Mouse (Mus musculus) embryonic facial prominence, embryonic 15.5 days (tissue): ENCODE data around the gene Fxyd2. TPM values are rescaled to one million over a fixed set of nuclear protein-coding genes. Genes with fewer than 3 reads are reported as not detected.

ENCODE experiments used
- ATAC-seq: fragments of 200-750 bp; cut with Nextera tagmentation; 2 replicates; pipeline ENCODE4 v1.8.0; 2017; ENCODE audit warnings: low read depth, moderate TSS enrichment; ENCODE audit not compliant: insufficient number of reproducible peaks, low FRiP score, low TSS enrichment
- H3K27ac ChIP-seq: fragments of 300-500 bp; sonication (generic); replicated peaks from 2 replicates; pipeline ENCODE4 v1.5.1; 2015; ENCODE audit warnings: mild to moderate bottlenecking, inconsistent platforms
- H3K27me3 ChIP-seq: fragments of 300-500 bp; sonication (generic); 2 replicates; pipeline ENCODE4 v1.6.1; 2015; ENCODE audit warnings: inconsistent platforms
- H3K36me3 ChIP-seq: fragments of 300-500 bp; sonication (generic); 2 replicates; pipeline ENCODE4 v1.6.1; 2015; ENCODE audit warnings: mild to moderate bottlenecking, inconsistent platforms
- H3K4me1 ChIP-seq: fragments of 300-500 bp; sonication (generic); 2 replicates; pipeline ENCODE4 v1.6.1; 2015; ENCODE audit warnings: inconsistent platforms
- H3K4me2 ChIP-seq: fragments of 300-500 bp; sonication (generic); replicated peaks from 2 replicates; pipeline ENCODE4 v1.6.1; 2015; ENCODE audit warnings: mild to moderate bottlenecking, inconsistent platforms
- H3K4me3 ChIP-seq: fragments of 300-500 bp; sonication (generic); replicated peaks from 2 replicates; pipeline ENCODE4 v1.5.1; 2015; ENCODE audit warnings: mild to moderate bottlenecking, inconsistent platforms
- H3K9ac ChIP-seq: fragments of 300-500 bp; sonication (generic); 2 replicates; pipeline ENCODE4 v1.6.1; 2015; ENCODE audit warnings: inconsistent platforms
- H3K9me3 ChIP-seq: fragments of 300-500 bp; sonication (generic); replicated peaks from 2 replicates; pipeline ENCODE4 v1.6.1; 2016; ENCODE audit warnings: inconsistent platforms
- WGBS: fragments of 180-500 bp; shearing (Covaris S2); methylation state at CpG from one replicate; pipeline ENCODE4 v1.1.7; 2015; 5-methylcytosine and 5-hydroxymethylcytosine counted together
- polyA plus RNA-seq: library from polyadenylated mRNA; unstranded; fragments of >200 nt; fragmentation: Nextera tagmentation; extraction: Ambion mirVana; gene quantifications from 2 replicates; pipeline ENCODE4 v1.2.1, GENCODE M21; 2015

Gene Fxyd2
- polyA plus RNA-seq, 1 experiment from 2014 or later, result 6.8 TPM

DNA sequence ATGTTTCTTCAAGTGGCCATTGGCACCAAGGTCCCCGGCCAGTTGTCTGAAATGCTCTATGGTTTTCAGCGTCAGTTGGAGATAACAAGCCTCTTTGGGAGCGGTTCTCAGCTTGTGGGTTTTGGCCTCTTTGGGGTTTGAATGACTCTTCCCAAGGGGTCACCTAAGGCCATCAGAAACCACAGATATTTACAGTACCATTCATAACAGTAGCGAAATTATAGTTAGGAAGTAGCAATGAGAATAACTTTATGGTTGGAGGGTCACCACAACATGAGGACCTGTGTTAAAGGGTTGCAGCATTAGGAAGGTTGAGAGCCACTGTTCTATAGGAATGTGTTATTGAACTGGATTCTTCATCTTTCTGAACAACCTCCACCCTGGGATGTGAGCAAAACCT, 51.9 kb downstream of the Fxyd2 start:
- 82% methylated on average over 4 of the region's 4 CpGs for WGBS
- Histone ChIP-seq H3K4me2 (no peak overlapping the region), H3K4me1 (peaks cover 5% of the 10 kb centered on the region; the same call in 1 of the 2 replicates), H3K9ac (no peak overlapping the region), H3K27ac (no peak overlapping the region), H3K9me3 (no peaks in the 10 kb centered on the region), H3K36me3 (no peaks in the 10 kb centered on the region), H3K4me3 (no peak overlapping the region), H3K27me3 (peaks cover 4% of the 10 kb centered on the region; the same call in 1 of the 2 replicates)
- no peak for ATAC-seq

DNA sequence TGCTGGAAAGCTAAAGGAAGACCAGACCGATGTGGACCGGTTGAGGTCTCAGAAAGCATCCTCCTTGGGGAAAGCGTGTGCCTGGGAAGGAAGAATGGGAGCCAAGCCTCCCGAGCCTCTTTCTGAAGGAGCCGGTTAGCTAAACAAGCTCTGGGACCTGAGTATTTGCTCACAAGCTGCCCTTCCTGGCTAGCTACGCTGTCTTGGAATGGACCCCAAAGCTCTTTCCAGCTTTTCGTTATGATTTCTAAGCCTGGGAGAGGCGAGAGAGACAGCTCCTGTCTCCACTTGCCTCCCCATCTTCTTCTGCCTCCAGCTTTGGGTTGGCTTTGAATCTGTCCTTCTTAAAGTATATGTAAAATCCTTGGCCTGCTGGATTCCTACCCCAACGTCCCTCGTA, 54.6 kb downstream of the Fxyd2 start:
- H3K4me1 ChIP-seq, result no peaks in the 10 kb centered on the region
- no peak overlapping the region for H3K9ac ChIP-seq
- H3K27ac ChIP-seq, result no peak overlapping the region
- H3K4me3 ChIP-seq, result no peak overlapping the region
- no peaks in the 10 kb centered on the region for H3K36me3 ChIP-seq
- ATAC-seq, result no peak
- no peaks in the 10 kb centered on the region for H3K27me3 ChIP-seq
- WGBS, result 69% methylated on average over 10 of the region's 10 CpGs
- H3K9me3 ChIP-seq, result no peaks in the 10 kb centered on the region
- H3K4me2 ChIP-seq, result no peak overlapping the region

DNA sequence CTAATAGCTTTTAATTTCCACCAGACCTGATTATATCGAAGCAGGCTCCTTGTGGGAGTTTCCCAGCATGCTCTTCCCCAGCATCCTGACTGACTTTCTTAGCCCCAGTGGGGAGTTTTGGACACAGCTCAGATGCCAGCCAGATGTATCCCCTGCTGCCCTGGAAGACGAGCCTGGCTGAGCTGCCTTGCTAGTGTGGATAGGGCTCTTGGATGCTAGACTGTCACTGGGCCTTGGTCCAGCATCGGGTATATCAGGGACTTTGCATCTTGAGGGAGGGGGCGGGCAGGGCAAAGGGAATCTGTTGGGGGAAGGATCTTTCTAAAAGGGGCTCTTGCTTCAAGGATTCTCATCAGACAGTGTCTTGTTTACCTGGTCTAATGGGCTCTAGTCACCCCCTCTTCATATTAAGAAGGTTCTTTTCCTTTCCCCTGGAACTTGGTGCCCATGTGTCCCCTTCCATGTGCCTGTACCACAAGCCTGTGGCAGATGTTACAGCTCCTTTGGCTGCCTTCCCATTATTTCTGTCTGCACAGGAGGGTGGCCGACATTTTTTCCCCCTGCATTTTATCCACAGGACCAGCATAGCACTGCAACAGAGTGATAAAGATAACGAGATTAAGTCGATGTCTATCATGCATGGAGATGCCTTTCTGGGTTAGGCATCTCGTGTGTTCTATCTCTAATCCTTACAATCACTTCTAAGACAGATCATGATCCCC, 55.6 kb downstream of the Fxyd2 start:
- no peaks in the 10 kb centered on the region for H3K4me1 ChIP-seq
- H3K27me3 ChIP-seq, result no peaks in the 10 kb centered on the region
- no peaks in the 10 kb centered on the region for H3K9me3 ChIP-seq
- no peak overlapping the region for H3K4me2 ChIP-seq
- no peak overlapping the region for H3K9ac ChIP-seq
- H3K4me3 ChIP-seq, result no peak overlapping the region
- no peaks in the 10 kb centered on the region for H3K36me3 ChIP-seq
- no peak overlapping the region for H3K27ac ChIP-seq
- WGBS, result 56% methylated on average over 8 of the region's 8 CpGs
- ATAC-seq, result no peak

DNA sequence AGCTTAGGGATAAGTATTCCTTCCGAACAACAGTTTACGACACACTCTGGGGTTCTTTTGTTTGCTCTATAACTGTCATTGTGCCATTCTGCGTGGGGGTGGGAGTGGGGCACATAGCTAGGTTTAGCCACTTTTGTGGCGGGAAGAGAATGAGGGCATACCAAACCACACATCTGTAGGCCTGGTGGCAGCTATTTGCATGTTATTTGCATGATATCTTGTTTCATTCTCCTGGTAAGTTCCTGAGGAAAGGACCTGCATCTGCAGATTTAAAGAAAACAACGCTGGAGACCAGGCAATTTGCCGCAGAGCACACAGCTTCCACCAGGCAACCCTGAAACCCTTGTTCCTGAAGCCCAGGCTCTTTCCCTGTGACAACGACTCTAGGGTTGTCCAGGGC, 57.7 kb downstream of the Fxyd2 start:
- Histone ChIP-seq H3K9ac (no peak overlapping the region), H3K4me2 (no peak overlapping the region), H3K9me3 (no peaks in the 10 kb centered on the region), H3K27ac (no peak overlapping the region), H3K4me1 (no peaks in the 10 kb centered on the region), H3K4me3 (no peak overlapping the region), H3K27me3 (no peaks in the 10 kb centered on the region), H3K36me3 (no peaks in the 10 kb centered on the region)
- WGBS, result 32% methylated on average over 7 of the region's 7 CpGs
- no peak for ATAC-seq

DNA sequence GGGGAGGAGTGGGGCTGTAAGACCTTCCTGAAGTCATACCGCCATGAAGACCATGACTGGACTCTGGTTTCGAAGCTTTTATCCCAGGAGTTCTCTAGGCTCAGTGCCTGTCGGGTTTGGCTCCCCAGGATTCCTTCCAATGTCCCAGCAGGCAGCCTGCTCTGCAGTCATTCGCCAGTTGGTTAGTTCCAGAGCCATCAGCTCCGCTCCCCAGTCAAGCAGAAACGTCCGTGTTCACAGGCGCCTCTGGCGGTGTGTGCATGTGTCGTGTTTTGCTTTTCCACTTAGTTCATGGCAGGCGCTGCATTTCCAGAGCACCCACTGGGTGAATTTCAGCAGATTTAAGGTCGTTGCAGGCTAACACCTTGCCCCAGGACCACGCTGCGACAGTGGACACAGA, 58.9 kb downstream of the Fxyd2 start:
- 65% methylated on average over 14 of the region's 14 CpGs for WGBS
- Histone ChIP-seq H3K4me3 (no peak overlapping the region), H3K9ac (no peak overlapping the region), H3K9me3 (no peaks in the 10 kb centered on the region), H3K4me2 (no peak overlapping the region), H3K4me1 (no peaks in the 10 kb centered on the region), H3K36me3 (no peaks in the 10 kb centered on the region), H3K27me3 (no peaks in the 10 kb centered on the region), H3K27ac (no peak overlapping the region)
- ATAC-seq, result no peak

Other genes starting within 250 kb of the Fxyd2 start
- 5.4 and 6.7 TPM in 2 replicates for gene BC049352, start 217.7 kb upstream of the Fxyd2 start, polyA plus RNA-seq
- 14.1 and 16.6 TPM in 2 replicates for gene Tmprss4, start 195.6 kb upstream of the Fxyd2 start, polyA plus RNA-seq
- 1.4 and 1.7 TPM in 2 replicates for gene Il10ra, start 130.5 kb upstream of the Fxyd2 start, polyA plus RNA-seq
- 10.9 and 11.7 TPM in 2 replicates for gene Tmprss13, start 80.6 kb upstream of the Fxyd2 start, polyA plus RNA-seq
- gene Fxyd6, start 29.5 kb upstream of the Fxyd2 start, polyA plus RNA-seq, result 77.4 and 77.5 TPM in 2 replicates
- 0.89 and 1.3 TPM in 2 replicates for gene Dscaml1, start 27.0 kb downstream of the Fxyd2 start, polyA plus RNA-seq